Mouse (Mus musculus) frontal cortex, adult 2 months (tissue): ENCODE results near the gene Gm11037. TPM values are rescaled to one million over a fixed set of nuclear protein-coding genes. Genes with fewer than 3 reads are reported as not detected.

Source experiments
- DNase-seq, 2 experiments: peaks; one replicate each; pipeline ENCODE4 v3.0.0; 2022; ENCODE audit warnings: low spot score in 1 of 2; ENCODE audit errors: extremely low spot score in 1 of 2
- polyA plus RNA-seq: library from polyadenylated mRNA; depleted of rRNA; stranded (reverse); fragments of >200 nt; gene quantifications from 2 replicates; pipeline ENCODE4 v1.2.3, GENCODE M21; 2012

Gm11037 gene
- polyA plus RNA-seq, 1 experiment = not detected

DNA sequence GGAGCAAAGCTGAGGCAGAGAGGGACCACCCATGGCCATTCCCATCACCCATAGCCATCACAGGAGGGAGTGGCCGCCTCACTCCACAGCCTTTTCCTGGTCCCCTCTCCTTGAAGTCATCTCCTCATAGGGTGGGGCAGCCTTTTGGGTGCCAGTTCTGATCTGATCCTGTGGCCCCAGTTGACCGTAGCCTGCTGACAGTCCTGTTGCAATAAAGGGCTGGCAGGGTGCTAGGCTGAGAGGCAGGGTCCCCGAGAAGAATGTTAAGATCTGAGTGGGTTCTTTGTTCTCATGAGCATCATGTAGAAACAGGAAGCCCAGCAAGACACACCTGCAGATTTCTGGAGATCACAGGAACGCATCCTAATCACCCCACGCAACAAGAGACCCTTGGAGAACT, 5.1 kb upstream of the Gm11037 start:
- no peak for DNase-seq

DNA sequence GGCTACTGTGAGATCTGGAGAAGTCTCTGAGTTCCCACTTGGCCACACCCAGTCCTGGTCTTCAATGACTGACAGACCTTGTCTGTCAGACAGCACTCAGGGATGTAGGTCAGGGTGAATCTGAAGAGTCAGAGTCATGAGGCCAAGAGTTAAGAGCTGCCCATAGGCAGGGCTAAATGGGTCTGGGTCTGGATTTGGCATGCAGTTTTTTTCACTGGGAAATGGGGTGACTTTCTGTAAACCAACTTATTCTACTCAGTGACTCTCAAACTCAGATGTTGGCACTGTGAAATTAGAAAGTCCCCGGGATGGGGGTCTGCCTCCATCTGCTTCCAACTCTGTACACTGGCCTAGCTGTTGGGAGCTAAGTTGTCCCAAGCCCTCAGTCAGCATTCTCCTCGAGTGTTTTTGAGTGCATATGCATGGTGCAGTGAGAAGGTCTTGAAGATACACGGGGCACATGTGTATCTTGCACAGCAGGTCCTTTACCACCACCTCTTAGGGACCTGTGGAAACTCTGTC, 4.6 kb upstream of the Gm11037 start:
- no peak for DNase-seq

DNA sequence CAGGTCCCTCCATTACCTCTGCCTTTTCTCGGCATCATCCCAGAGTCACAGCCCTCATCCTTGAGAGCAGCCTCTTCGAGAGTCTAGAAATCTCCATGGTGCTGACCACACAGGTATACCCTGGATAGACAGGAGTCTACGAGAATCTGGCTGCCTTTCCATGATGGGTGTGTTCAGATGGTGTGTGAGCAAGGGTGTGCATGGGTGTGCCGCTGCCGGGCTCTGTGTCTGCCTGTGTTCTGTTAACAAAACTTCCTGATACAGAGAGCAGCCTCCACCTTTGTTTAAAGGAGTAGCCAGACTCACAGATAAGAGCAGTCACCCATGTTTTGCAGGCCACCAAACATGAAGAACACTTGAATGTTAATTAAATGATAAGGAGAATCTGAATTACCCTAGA, 3.5 kb upstream of the Gm11037 start:
- no peak for DNase-seq

DNA sequence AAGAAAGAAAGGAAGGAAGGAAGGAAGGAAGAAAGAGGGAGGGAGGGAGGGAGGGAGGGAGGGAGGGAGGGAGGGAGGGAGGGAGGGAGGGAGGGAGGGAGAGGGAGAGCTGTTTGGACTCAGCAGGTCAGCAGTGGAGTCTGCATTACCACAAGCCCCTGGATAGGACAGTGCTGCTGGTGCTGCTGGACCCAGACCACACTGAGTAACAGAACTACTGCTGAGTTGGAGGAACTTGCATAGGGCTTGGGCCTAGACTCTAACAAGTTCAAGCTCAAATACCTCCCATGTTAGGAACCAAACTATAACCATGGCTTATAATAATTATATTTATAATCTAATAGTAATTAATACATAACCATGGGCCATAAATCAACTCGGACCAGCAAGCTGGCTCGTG, 2.4 kb upstream of the Gm11037 start:
- DNase-seq = no peak

DNA sequence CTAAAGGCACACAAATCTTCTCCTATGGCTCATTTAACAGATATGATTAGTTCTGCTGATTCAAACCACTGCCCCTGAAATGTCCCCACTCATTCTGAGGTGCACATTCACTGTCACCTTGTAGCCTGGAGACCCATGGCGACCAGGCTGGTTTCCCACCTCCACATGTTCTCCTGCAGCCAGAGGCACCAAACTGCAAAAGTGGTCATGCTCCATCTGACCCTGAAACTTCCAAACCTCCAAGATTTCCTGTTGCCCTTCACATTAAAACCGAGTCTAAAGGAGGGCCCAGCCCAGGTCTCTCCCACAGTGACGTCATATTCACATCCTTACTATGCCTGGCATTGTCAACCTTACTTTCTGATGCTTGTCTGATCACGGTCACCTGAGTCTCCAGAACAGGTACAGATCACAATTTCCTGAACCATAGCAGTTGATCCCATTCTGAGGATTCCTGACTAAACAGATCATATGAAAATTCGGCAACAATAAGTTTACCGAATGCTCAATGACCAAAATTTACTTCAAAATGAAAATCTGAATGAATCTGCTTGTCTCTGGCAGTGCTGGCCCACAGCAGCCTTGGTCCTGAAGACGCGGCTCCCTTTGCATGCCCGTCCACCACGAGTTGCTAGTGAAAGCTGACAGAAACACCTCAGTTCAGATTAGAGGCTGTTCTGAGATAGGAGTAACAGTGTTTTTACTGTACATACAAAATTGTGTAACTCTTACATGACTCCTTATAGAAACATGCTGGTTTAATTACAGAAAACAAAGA, 997 bp upstream of the Gm11037 start:
- no peak for DNase-seq

DNA sequence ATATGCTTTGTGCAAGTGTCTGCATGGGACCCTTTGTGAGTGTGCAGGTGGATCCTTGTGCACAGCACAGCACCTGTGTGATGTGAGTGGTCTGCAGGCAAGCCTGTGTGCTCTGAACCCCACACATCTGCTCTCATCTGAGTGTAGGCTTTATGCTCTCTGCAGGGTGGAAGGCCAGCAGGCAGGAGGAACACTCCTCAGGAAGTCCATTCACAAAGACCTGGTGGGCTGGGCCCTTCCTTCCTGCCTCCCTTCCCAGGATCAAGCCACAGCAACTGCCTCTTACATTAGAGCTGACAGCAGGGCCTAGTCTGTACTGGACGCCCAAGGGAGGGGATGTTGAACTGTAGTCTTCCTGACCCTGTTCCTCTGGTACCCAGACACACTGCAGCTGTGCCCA, 1.1 kb downstream of the Gm11037 start:
- no peak for DNase-seq

DNA sequence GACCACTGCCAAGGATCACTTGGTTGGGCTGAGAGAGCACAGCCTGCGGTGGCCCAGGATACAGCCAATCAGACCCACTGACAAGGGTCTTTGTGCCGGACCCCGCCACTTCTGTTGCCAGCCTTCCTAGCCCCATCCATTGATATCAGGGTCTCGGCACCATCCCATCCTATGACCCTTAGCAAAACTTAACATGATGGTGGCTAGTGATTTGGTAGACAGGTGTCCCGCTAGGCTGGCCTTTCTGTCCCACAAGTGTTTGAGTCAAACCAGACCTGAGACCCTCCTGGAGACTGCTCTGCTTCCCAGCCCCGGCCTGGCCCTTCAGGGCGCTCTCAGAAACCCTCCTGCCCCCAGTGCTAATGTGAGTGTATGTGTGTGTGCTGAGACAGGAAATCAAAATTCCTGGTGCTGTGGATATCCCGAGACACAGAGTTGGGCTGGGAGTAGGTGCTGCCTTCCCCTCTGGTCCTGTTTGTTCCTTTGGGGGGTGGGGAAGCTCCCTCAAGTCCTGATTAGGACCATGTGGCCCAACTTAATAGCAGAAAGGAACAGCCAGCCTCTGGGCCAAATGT, 1.6 kb downstream of the Gm11037 start:
- DNase-seq = no peak

DNA sequence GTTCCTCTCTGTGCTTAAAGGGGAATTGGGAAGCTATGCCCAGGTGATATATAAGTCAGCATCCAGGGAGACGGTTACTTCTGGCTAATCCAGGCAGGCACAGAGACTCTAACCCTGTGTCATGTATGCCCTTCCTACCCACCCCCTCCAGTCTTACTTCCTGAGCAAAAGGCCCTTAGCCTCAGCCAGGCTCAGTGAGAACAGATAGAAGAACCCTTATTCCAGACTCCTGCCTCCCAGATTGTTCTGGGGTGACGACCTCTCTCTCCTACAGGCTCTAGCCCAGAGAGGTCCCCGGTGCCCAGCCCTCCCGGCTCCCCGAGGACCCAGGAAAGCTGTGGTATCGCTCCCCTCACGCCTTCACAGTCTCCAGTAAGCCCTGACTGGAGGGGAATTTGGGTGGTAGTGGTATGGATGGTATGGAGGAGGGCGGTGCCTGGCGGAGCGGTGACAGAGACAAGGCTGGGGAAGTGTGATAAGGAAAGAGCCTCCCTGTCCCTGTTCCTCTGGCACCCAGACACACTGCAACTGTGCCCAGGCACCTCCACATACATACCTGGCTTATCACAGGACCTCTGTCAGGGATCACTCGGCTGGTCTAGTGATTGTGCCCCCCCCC, 2.3 kb downstream of the Gm11037 start:
- DNase-seq = no peak

DNA sequence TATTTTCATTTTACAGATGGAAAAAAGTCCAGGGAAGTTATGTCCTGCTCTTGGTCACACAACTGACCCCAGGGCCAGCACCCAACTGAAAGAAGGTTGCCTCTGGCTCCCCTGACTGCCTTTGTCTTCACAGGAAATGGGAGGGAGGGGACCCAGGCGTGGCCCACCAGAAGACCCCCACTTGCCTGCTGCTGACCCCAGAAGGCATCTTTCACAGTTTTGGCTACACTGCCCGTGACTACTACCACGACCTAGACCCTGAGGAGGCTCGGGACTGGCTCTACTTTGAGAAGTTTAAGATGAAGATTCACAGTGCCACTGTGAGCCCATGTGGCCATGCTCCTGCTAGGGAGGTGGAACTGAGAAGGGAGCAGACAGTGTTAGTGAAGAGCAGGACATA, 5.0 kb downstream of the Gm11037 start:
- no peak for DNase-seq

DNA sequence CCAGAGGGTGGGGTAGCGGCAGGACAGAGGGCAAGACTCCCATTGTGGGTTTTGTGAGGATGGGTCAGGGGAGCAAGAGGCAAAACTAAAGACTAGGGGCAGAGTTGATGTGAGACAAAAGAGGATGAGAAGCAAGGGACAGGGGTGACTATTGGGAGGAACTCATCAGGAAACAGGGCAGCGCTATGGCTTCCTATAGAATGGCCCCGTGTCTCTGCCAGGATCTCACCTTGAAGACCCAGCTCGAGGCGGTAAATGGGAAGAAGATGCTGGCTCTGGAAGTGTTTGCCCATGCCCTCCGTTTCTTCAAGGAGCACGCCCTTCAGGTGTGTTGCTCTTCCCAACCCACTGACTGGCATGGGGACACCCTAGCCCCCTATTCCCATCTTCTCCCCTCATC, 5.5 kb downstream of the Gm11037 start:
- DNase-seq = no peak

DNA sequence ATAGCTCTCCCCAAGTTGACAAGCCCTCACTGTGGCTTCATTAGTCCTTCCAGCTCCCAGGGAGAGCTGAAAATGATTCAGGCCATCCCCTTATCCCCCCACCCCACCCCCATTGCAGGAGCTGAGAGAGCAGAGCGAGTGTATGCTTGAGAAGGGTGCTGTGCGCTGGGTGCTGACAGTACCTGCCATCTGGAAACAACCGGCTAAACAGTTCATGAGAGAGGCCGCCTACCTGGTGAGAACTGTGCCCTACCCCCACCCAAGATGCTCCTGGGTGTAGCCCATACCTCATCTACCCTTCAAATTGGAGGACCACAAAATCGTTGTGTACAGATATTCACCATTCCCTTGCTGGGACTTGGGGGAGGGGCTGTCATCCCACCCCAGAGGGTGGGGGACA, 6.0 kb downstream of the Gm11037 start:
- no peak for DNase-seq

DNA sequence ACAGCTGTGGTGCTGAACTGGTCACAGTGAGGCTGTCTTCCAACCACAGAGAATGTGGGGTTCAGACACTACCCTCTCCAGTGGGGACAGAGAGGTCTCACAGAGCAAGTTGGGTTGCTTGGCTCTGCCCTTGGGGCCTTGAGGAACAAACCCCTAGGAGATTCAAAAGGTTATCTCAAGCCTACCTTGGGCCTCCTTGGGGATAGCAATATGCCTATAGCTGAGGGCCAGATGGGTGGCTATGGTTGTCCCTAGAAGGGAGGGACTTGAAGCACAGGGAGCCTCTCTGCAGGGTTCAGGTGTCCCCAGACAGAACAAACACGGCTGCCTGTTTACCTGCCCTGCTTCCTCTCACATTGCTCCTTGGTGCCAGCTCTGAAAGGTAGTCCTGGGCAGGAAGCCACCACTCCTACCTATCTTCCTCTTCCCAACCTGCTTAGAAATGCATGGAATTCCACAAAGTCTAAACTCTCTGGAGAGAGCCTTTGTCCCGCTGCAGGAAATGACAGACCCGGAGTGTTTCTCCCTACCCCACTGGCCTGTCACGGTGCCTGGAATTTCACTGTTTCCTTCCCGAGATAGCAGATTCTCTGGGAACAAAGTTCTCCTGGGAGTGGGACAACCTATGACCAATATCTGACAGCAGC, 6.7 kb downstream of the Gm11037 start:
- no peak for DNase-seq

DNA sequence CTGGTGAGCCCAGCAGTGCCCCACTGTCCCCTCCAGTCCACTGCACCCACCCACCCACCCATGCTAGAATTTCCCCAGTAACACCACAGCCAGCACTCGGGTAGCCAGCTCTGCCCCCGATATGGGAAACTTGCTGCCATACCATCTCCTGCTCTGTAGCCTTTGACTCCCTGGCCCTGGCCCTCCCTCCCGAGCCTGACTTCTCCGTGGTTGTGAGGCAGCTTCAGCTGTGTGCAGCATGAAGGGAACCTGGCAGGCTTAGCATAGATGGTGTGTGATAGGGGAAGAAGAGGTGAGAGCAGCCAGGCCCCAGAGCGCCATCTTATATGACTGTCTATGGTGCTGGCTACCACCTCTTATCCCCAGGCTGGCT, 7.2 kb downstream of the Gm11037 start:
- no peak for DNase-seq

DNA sequence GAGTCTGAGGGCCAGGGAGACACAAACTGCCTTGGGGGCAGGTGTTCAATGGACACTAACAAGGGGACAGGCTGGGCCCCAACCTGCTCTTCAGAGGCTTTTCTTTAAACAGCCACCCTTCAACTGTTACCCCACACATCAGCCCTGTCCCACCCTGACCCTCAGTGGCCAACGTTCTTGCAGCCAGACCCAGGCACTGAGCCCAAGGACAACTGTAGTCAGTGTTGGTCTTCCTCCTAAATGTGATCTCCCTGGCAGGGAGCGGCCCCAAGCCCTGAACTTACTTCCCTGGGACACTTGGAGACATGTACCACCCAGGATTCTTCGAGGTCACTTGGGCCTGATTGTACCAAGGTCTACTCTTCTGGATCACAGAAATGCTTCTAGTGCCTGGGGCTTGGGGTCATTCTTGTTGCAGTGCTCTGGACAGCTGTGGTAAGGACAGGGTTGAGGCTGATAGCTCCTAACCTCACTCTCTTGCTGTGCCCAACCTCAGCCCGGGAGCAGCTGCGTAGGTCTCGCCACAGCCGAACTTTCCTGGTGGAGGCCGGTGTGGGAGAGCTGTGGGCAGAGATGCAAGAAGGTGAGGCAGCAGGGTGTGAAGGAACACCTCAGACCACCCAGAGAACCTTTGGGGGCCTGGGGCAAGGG, 8.2 kb downstream of the Gm11037 start:
- DNase-seq = no peak

DNA sequence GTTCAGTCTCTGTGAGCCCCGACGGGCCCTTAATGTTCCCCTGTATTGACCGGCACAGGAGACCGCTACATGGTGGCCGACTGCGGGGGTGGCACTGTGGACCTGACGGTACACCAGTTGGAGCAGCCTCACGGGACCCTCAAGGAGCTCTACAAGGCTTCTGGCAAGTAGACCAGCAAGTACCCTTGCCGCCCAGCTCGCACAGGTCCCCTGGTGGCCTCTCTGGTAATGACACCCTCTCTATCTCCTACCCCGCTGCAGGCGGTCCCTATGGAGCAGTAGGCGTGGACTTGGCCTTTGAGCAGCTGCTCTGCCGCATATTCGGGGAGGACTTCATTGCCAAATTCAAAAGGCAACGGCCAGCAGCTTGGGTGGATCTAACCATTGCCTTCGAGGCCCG, 9.3 kb downstream of the Gm11037 start:
- peak in 1 of 2 experiments; percentile 61 for DNase-seq

DNA sequence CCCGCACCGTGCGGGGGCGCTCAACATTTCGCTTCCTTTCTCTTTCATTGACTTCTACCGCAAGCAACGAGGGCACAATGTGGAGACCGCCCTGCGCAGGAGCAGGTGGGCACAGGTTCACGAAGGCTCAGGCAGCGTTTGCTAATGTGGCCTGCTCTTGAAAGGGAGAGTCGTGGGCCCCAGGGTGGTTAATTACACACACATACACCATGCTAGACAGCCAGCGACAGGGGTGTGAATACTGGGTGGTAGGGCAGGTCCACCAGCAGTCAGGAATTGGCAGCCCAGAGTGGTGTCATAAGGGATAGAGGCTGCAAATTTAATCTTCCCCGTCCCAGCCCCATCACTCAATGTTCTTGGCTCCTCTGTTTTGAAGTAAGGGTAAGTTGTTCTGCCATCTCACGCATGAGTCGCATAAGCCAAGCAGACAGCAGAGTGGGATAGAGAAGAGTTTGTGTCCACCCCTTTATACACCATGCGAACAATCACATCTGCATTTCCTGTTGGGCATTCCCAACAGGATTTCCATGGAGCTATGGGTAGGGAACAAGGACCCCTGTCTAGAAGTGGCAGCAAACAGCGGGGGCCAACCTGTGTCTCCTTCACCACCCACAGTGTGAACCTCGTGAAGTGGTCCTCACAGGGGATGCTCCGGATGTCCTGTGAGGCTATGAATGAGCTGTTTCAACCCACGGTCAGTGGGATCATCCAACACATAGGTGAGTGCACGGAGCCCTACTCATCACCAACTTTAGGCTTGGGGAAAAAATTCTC, 9.9 kb downstream of the Gm11037 start:
- no peak for DNase-seq

DNA sequence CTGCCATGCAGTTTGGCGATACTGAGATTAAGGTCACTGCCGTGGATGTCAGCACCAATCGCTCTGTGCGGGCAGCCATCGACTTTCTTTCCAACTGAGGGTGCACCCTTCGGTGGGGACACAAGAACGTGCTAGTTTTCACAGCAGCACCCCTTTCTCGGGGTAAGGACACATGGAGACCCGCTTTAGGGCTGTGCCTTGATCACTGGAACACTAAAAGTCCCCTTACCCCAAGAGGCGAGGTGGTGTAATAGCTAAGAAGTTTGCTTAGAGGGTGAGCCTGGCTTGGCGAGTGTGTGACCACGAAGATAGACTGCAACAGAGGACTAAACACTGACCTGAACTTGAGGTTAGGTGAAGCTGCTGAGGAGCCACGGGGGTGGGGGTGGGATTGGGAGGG, 11.8 kb downstream of the Gm11037 start:
- DNase-seq = no peak

DNA sequence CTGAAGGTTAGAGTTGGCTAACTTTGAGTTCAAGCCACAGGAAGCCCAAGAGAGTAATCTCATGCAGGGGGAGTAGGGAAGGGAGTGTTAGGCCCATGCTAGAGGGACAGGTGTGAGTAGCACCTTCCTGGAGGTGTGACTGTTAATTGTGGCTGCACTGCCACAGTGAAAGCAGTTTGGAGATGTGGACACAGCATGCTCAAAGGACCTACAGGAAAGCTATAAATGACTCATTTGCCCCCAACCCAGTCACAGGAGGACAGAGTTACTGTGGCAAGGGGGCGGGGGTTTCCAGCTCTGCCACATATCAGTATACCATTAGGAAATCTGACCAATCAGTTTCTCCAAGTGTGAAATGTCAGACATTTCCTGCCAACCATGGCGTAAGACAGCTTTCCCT, 12.2 kb downstream of the Gm11037 start:
- no peak for DNase-seq

DNA sequence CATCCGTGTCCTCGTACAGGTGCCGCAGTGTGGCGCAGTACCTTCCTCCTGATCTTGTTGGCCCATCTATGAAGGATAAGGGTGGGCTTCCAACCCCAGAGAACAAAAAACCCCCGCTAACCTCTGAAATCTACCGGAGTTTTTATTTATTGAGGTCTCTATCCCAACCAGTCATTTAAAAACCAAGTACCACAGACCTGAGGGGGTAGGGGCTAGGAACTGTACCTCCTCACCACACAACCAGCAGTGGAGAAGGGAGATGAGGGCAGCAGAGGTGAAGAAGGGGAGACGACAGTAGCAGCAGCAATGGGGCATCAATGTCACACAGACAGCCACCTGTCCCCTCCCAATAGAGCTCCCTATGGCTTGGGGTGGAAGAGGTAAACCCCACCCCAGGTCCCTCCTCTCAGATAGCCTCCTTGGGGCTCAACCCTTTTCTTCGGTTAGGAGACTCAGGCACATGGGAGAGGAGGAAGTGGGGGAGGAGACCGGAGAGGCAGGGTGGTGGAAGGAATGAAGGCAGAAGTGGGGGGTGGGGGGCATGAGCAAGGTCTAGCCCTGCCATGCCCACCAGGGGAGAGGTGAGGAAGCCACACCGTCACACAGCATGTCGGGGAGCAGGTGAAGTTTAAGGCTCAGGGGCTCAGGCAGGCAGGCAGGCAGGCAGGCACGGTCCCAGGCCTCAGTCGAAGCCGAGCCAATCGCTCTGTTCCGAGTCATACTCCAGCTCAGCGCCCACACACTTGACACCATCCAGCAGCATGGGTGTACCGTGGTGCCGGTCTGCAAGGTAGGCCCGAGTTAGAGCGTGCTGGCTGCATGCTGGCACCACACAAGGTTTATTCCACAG, 13.1 kb downstream of the Gm11037 start:
- DNase-seq = peak in 1 of 2 experiments; percentile 44
